Mouse (Mus musculus) hindbrain, embryonic 13.5 days (tissue): ENCODE data around the gene Nudt19. TPM values are rescaled to one million over a fixed set of nuclear protein-coding genes. Genes with fewer than 3 reads are reported as not detected.
"Not testable (repeated sequence)": the region's sequence is repeated elsewhere in the genome, so short reads cannot be mapped to it uniquely, and the experiment has no call there.

Experiments
- ATAC-seq: fragments of 200-750 bp; cut with Nextera tagmentation; 2 replicates; pipeline ENCODE4 v1.8.0; 2017; ENCODE audit warnings: moderate TSS enrichment; ENCODE audit not compliant: low FRiP score
- H3K27ac ChIP-seq: fragments of 300-500 bp; sonication (generic); 2 replicates; pipeline ENCODE4 v1.5.1; 2015; ENCODE audit warnings: inconsistent platforms, mild to moderate bottlenecking, moderate library complexity
- H3K27me3 ChIP-seq: fragments of 300-500 bp; sonication (generic); 2 replicates; pipeline ENCODE4 v1.6.1; 2015; ENCODE audit warnings: mild to moderate bottlenecking, inconsistent platforms
- H3K36me3 ChIP-seq: fragments of 300-500 bp; sonication (generic); 2 replicates; pipeline ENCODE4 v1.6.1; 2015; ENCODE audit warnings: mild to moderate bottlenecking, inconsistent platforms
- H3K4me1 ChIP-seq: fragments of 300-500 bp; sonication (generic); replicated peaks from 2 replicates; pipeline ENCODE4 v1.6.1; 2015; ENCODE audit warnings: inconsistent platforms
- H3K4me2 ChIP-seq: fragments of 300-500 bp; sonication (generic); 2 replicates; pipeline ENCODE4 v1.6.1; 2015; ENCODE audit warnings: inconsistent platforms, mild to moderate bottlenecking, moderate library complexity
- H3K4me3 ChIP-seq: fragments of 300-500 bp; sonication (generic); 2 replicates; pipeline ENCODE4 v1.5.1; 2015; ENCODE audit warnings: mild to moderate bottlenecking, inconsistent platforms
- H3K9ac ChIP-seq: fragments of 300-500 bp; sonication (generic); 2 replicates; pipeline ENCODE4 v1.6.1; 2015; ENCODE audit warnings: mild to moderate bottlenecking, inconsistent platforms
- H3K9me3 ChIP-seq: fragments of 300-500 bp; sonication (generic); 2 replicates; pipeline ENCODE4 v1.6.1; 2016; ENCODE audit warnings: inconsistent platforms
- WGBS: fragments of 180-500 bp; shearing (Covaris S2); methylation state at CpG from one replicate; pipeline ENCODE4 v1.1.7; 2015; 5-methylcytosine and 5-hydroxymethylcytosine counted together
- polyA plus RNA-seq: library from polyadenylated mRNA; unstranded; fragments of >200 nt; fragmentation: Nextera tagmentation; extraction: Ambion mirVana; gene quantifications from 2 replicates; pipeline ENCODE4 v1.2.1, GENCODE M21; 2015

The Nudt19 gene
- polyA plus RNA-seq, 1 experiment from 2014 or later = 75.0 TPM

DNA sequence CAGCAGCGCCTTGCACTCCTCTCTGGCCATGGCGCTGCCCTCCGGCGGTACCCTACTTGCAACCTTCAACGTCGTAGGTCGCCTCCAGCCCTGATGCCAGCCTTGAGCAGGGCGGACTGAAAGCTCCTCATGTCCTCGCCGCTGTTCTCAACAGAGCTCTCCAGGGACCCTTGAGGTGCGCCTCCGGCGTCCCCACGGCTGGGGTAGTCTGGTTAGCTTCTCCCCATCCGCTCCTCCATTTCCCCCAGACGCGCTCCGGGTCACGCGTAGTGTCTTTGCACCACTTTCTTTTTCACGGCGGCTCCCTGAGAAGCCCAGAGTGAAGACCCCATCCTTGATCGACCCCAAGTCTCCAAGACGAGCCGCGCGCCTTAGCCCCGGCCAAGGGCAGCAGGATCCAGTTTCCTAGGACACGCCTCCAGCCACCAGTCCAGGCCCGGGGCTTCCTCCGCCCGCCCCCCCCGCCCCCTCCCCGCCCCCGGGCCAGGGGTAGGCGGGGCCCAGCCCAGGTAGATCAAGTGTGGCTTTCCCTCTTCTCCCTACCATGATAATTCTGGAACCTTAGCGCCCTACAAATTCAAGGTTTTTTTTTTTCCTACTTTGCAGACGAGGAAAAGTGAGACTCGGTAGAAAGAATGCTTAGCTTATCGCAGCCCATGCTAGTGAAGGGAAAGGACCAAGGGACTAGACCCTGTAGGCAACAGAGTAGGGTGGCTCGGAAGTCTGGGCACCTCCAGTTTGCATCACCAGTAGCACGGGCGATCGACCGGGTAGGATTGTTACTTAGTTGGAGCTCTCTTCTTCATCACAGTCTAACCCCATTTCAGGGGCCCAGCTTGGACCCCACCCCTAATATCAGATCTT lies 29.3 kb upstream of the Nudt19 start, which contains the start of gene Rgs9bp:
Rgs9bp (minus strand) TSS at position 392 of the 864 bp plus-strand sequence.
- under 1% methylated on average over 45 of the region's 45 CpGs for WGBS
- H3K27ac ChIP-seq = peak within 1 kb of the TSS; percentile 81

DNA sequence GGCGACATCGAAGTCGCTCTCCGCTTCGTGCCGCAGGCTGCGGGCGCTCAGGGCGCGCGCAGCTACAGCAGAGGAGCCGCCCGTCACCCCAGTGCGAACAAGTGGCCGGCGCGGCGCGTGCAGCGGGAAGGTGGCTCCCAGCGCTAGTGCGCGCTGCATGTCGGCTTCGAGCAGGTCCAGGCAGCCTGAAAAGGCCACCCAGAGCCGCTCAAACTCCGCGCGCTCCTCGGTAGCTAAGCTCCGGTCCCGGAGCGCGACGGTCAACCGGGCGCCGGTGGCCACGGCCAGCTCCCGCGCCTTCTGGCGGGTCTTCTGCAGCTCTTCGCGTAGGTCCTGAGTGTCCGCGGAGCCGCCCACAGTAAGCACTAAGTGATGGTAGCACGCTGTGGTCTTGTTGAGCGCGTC lies 28.7 kb upstream of the Nudt19 start:
- ATAC-seq = no peak

More for the DNA sequence above, 29.3 kb upstream of the Nudt19 start, which contains the start of gene Rgs9bp:
- peak within 1 kb of the TSS; percentile 85 for H3K9ac ChIP-seq
- H3K4me2 ChIP-seq = peak within 1 kb of the TSS; percentile 99
- peaks cover 49% of the 10 kb centered on the region for H3K27me3 ChIP-seq
- no peaks in the 10 kb centered on the region for H3K9me3 ChIP-seq
- peak within 1 kb of the TSS; percentile 78 for H3K4me3 ChIP-seq
- no peaks in the 10 kb centered on the region for H3K36me3 ChIP-seq
- peaks cover 28% of the 10 kb centered on the region for H3K4me1 ChIP-seq
- peak; percentile 78 for ATAC-seq

GRCm38 (mm10) chr7:35584068-35584785 lies 28.1 kb upstream of the Nudt19 start:
- 5% methylated on average over 36 of the region's 36 CpGs for WGBS
- H3K4me1 ChIP-seq = peaks cover 28% of the 10 kb centered on the region
- no peak for ATAC-seq
- H3K27me3 ChIP-seq = peaks cover 49% of the 10 kb centered on the region
- H3K4me2 ChIP-seq = peak overlapping the region; percentile 99
- H3K27ac ChIP-seq = no peak overlapping the region
- no peaks in the 10 kb centered on the region for H3K36me3 ChIP-seq
- no peaks in the 10 kb centered on the region for H3K9me3 ChIP-seq
- H3K4me3 ChIP-seq = peak overlapping the region; percentile 78
- peak overlapping the region; percentile 65 for H3K9ac ChIP-seq

More for the DNA sequence above, 28.7 kb upstream of the Nudt19 start:
- Histone ChIP-seq H3K9me3 (no peaks in the 10 kb centered on the region), H3K4me1 (peaks cover 28% of the 10 kb centered on the region), H3K4me2 (peak overlapping the region; percentile 99), H3K27ac (no peak overlapping the region), H3K4me3 (peak overlapping the region; percentile 78), H3K27me3 (peaks cover 49% of the 10 kb centered on the region), H3K36me3 (no peaks in the 10 kb centered on the region), H3K9ac (peak overlapping the region; percentile 65)
- WGBS = 1% methylated on average over 50 of the region's 50 CpGs

GRCm38 (mm10) chr7:35583476-35584025 lies 27.4 kb upstream of the Nudt19 start:
- Histone ChIP-seq H3K27me3 (peaks cover 49% of the 10 kb centered on the region), H3K27ac (no peak overlapping the region), H3K4me1 (peaks cover 28% of the 10 kb centered on the region), H3K36me3 (no peaks in the 10 kb centered on the region), H3K4me3 (no peak overlapping the region), H3K9ac (no peak overlapping the region), H3K9me3 (no peaks in the 10 kb centered on the region), H3K4me2 (no peak overlapping the region)
- WGBS = 18% methylated on average over 11 of the region's 11 CpGs
- ATAC-seq = no peak

GRCm38 (mm10) chr7:35582719-35583118 lies 26.6 kb upstream of the Nudt19 start:
- H3K36me3 ChIP-seq = no peaks in the 10 kb centered on the region

GRCm38 (mm10) chr7:35579849-35580248 lies 23.7 kb upstream of the Nudt19 start:
- Histone ChIP-seq H3K4me3 (no peak overlapping the region), H3K27me3 (peaks cover 44% of the 10 kb centered on the region), H3K4me2 (no peak overlapping the region), H3K9me3 (no peaks in the 10 kb centered on the region), H3K4me1 (peaks cover 8% of the 10 kb centered on the region), H3K27ac (no peak overlapping the region), H3K36me3 (no peaks in the 10 kb centered on the region), H3K9ac (no peak overlapping the region)
- 29% methylated on average over 4 of the region's 4 CpGs for WGBS
- no peak for ATAC-seq

More at GRCm38 (mm10) chr7:35582719-35583118, 26.6 kb upstream of the Nudt19 start:
- Histone ChIP-seq H3K9me3 (no peaks in the 10 kb centered on the region), H3K4me1 (peaks cover 22% of the 10 kb centered on the region), H3K27me3 (peaks cover 49% of the 10 kb centered on the region), H3K4me2 (no peak overlapping the region), H3K9ac (no peak overlapping the region), H3K27ac (no peak overlapping the region), H3K4me3 (no peak overlapping the region)
- ATAC-seq = no peak
- 73% methylated on average over 5 of the region's 5 CpGs for WGBS

DNA sequence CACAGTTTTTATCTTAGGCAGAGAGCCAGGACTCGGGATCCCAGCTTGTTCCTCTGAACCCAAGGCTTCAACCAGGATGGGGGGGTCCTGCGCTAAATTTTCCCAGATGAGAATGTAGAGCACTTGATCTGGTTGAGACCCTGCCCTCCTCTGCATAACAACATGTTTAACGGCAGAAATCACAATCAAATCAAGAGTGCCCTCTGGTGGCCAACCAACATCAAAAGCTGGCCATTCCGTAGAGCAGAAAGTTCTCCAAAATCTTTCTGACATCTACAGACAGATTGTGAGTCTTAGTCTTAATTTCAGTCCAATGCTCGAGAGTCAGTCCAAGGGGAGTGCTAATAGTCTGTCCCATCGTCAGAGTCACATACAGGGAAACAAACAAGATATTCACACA lies 14.8 kb upstream of the Nudt19 start:
- not testable (repeated sequence) for H3K27ac ChIP-seq, H3K36me3 ChIP-seq, H3K4me2 ChIP-seq, H3K27me3 ChIP-seq, H3K4me1 ChIP-seq, H3K9ac ChIP-seq, ATAC-seq, H3K9me3 ChIP-seq, H3K4me3 ChIP-seq
- 21% methylated on average over 6 of the region's 6 CpGs for WGBS

DNA sequence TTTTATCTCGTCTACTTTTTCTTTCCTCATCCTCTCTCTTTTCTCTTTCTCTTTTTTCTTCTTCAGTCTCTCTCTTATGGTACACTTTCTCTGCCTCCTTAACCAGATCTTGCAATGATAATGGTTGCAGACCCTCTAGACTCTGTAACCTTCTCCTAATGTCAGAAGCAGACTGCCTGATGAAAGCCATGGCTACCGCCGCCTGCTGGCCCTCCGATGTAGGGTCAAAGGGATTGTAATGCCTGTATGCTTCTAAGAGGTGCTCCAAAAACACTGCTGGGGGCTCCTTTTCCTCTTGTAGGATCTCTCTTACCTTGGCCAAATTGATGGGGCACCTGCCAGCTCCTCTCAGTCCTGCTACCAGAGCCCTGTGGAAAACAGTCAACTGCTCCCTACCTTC lies 13.6 kb upstream of the Nudt19 start:
- 93% methylated on average over 4 of the region's 4 CpGs for WGBS
- H3K27me3 ChIP-seq, H3K9me3 ChIP-seq, H3K4me3 ChIP-seq, H3K4me1 ChIP-seq, ATAC-seq, H3K9ac ChIP-seq, H3K4me2 ChIP-seq, H3K27ac ChIP-seq, H3K36me3 ChIP-seq: not testable (repeated sequence)

DNA sequence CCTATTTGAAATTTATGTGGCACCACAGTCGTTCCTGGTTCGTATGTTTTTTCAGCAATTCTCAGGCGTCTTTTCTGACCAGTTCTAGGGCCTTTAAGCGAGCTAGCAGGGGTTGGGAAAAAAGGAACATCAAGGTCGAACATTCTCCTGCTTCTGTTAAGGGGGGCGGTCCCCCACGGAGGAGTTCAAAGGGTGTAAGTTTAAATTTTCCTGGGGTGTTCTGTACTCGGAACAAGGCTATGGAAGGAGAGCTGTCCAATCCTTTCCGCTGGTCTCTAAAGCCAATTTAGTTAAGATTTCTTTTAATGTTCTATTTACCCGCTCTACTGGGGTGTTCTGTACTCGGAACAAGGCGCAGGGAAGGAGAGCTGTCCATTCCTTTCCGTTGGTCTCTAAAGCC lies 9.9 kb upstream of the Nudt19 start:
- not testable (repeated sequence) for H3K9me3 ChIP-seq, ATAC-seq, H3K4me2 ChIP-seq, H3K4me3 ChIP-seq, H3K27me3 ChIP-seq, H3K27ac ChIP-seq, H3K9ac ChIP-seq, H3K36me3 ChIP-seq, H3K4me1 ChIP-seq
- WGBS = 84% methylated on average over 13 of the region's 13 CpGs

- H3K27ac ChIP-seq, H3K4me2 ChIP-seq, ATAC-seq, H3K4me1 ChIP-seq, H3K27me3 ChIP-seq, H3K36me3 ChIP-seq, H3K9ac ChIP-seq, H3K9me3 ChIP-seq, H3K4me3 ChIP-seq: not testable (repeated sequence)
- whole genome bisulfite sequencing = 85% methylated on average over 10 of the region's 10 CpGs
These were observed 8.8 kb upstream of the Nudt19 start for GRCm38 (mm10) chr7:35564872-35565271.

DNA sequence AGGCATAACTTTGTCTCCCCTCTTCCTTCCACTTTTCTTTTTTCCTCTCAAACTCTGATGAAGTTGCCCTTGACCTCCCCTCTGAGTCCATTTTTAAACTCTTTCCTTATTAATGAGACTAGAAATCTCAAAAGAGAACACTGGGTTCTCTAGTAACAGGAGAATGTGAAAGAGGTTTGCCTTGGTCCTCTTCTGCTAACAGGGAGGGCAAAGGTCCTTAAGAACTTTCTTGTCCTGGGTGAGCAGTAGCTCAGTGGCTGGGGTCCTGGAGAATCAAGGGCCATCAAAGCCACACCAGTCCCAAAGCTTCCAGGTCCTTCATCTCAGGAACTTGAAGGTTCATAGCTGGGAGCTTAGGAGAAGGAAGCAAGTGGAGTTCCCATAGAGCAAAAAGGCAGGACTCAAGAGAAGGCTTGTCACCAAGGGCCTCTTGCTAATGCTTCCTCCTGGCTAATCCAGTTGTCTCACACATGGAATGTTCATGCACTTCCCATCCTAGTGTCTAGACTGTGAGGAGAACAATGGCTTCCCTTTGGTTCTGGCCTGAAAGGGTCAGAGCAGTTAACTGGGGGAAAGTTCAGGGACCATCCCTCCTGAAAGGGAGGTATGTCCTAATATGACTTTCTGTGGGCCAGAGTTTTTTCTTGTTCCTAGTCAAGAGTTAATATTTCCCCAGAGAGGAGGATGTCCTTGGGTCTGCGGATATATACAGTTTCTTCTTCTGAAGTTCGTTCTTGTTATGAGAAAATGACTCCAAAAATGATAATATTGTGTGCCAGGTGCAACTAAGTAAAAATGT lies 8.2 kb upstream of the Nudt19 start:
- no peaks in the 10 kb centered on the region for H3K4me1 ChIP-seq
- WGBS = 93% methylated on average over 2 of the region's 2 CpGs
- no peaks in the 10 kb centered on the region for H3K27me3 ChIP-seq
- ATAC-seq = no peak
- no peaks in the 10 kb centered on the region for H3K36me3 ChIP-seq
- H3K27ac ChIP-seq = no peak overlapping the region
- H3K4me3 ChIP-seq = no peak overlapping the region
- no peaks in the 10 kb centered on the region for H3K9me3 ChIP-seq
- H3K4me2 ChIP-seq = no peak overlapping the region
- H3K9ac ChIP-seq = no peak overlapping the region

- 74% methylated on average over 11 of the region's 11 CpGs for WGBS
- Histone ChIP-seq H3K9ac (no peak overlapping the region), H3K4me3 (no peak overlapping the region), H3K9me3 (no peaks in the 10 kb centered on the region), H3K36me3 (no peaks in the 10 kb centered on the region), H3K27ac (no peak overlapping the region), H3K27me3 (no peaks in the 10 kb centered on the region), H3K4me2 (no peak overlapping the region), H3K4me1 (no peaks in the 10 kb centered on the region)
- no peak for ATAC-seq
These were observed 7.0 kb upstream of the Nudt19 start for GRCm38 (mm10) chr7:35563071-35563470.
